Mouse (Mus musculus): ENCODE measurements at regions not wholly inside any gene's neighbourhood (a gene's known extent, or its start where the extent isn't known, plus 50 kb on each side); places are given as distances from the start of the nearest gene placed in this dataset.

GRCm38 (mm10) chr2:45904623-45905235 is 787.5 kb upstream of the Zeb2 start:
- 88% methylated on average over 2 of the region's 2 CpGs for WGBS
- Histone ChIP-seq H3K4me3 (replicated peaks; ENCODE audit: control insufficient read depth, low read depth, low read length) (no peak overlapping the region), H3K27ac (ENCODE audit: control insufficient read depth, insufficient read depth, low read depth, low read length, poor library complexity) (no peak overlapping the region), H3K4me1 (ENCODE audit: control insufficient read depth, insufficient read depth, low read length) (no peaks in the 10 kb centered on the region)
- TF ChIP-seq CTCF (IDR thresholded peaks at IDR 0.05; ENCODE audit: control insufficient read depth, insufficient read depth, low read length) (no peak), POLR2A (IDR thresholded peaks at IDR 0.05; ENCODE audit: borderline replicate concordance, control insufficient read depth, low read depth, low read length) (no peak)

- H3K4me3 ChIP-seq (replicated peaks; ENCODE audit: control insufficient read depth, low read depth, low read length): no peak overlapping the region
- 85% methylated on average over 4 of the region's 4 CpGs for WGBS
Measured at GRCm38 (mm10) chr2:45904090-45904489, 786.9 kb upstream of the Zeb2 start.

GRCm38 (mm10) chr2:45903350-45903749 is 786.2 kb upstream of the Zeb2 start:
- Histone ChIP-seq H3K4me1 (ENCODE audit: control insufficient read depth, insufficient read depth, low read length) (no peaks in the 10 kb centered on the region), H3K4me3 (replicated peaks; ENCODE audit: control insufficient read depth, low read depth, low read length) (no peak overlapping the region), H3K27ac (ENCODE audit: control insufficient read depth, insufficient read depth, low read depth, low read length, poor library complexity) (no peak overlapping the region)
- 80% methylated on average over 1 of the region's 1 CpGs for WGBS
- TF ChIP-seq CTCF (IDR thresholded peaks at IDR 0.05; ENCODE audit: control insufficient read depth, insufficient read depth, low read length): no peak
- no peak for TF ChIP-seq POLR2A (IDR thresholded peaks at IDR 0.05; ENCODE audit: borderline replicate concordance, control insufficient read depth, low read depth, low read length)

More at GRCm38 (mm10) chr2:45904090-45904489, 786.9 kb upstream of the Zeb2 start:
- TF ChIP-seq CTCF (IDR thresholded peaks at IDR 0.05; ENCODE audit: control insufficient read depth, insufficient read depth, low read length): no peak
- TF ChIP-seq POLR2A (IDR thresholded peaks at IDR 0.05; ENCODE audit: borderline replicate concordance, control insufficient read depth, low read depth, low read length): no peak
- no peak overlapping the region for H3K27ac ChIP-seq (ENCODE audit: control insufficient read depth, insufficient read depth, low read depth, low read length, poor library complexity)
- H3K4me1 ChIP-seq (ENCODE audit: control insufficient read depth, insufficient read depth, low read length): no peaks in the 10 kb centered on the region

GRCm38 (mm10) chr2:45901892-45902291 is 784.7 kb upstream of the Zeb2 start:
- no peak overlapping the region for H3K4me3 ChIP-seq (replicated peaks; ENCODE audit: control insufficient read depth, low read depth, low read length)
- H3K27ac ChIP-seq (ENCODE audit: control insufficient read depth, insufficient read depth, low read depth, low read length, poor library complexity): no peak overlapping the region
- 63% methylated on average over 4 of the region's 4 CpGs for WGBS
- no peaks in the 10 kb centered on the region for H3K4me1 ChIP-seq (ENCODE audit: control insufficient read depth, insufficient read depth, low read length)
- no peak for TF ChIP-seq CTCF (IDR thresholded peaks at IDR 0.05; ENCODE audit: control insufficient read depth, insufficient read depth, low read length)
- no peak for TF ChIP-seq POLR2A (IDR thresholded peaks at IDR 0.05; ENCODE audit: borderline replicate concordance, control insufficient read depth, low read depth, low read length)

GRCm38 (mm10) chr2:45884680-45885079 is 767.5 kb upstream of the Zeb2 start:
- WGBS: 84% methylated on average over 3 of the region's 3 CpGs
- Histone ChIP-seq H3K4me1 (ENCODE audit: control insufficient read depth, insufficient read depth, low read length) (no peaks in the 10 kb centered on the region), H3K4me3 (replicated peaks; ENCODE audit: control insufficient read depth, low read depth, low read length) (no peak overlapping the region), H3K27ac (ENCODE audit: control insufficient read depth, insufficient read depth, low read depth, low read length, poor library complexity) (no peak overlapping the region)
- TF ChIP-seq POLR2A (IDR thresholded peaks at IDR 0.05; ENCODE audit: borderline replicate concordance, control insufficient read depth, low read depth, low read length) (no peak), CTCF (IDR thresholded peaks at IDR 0.05; ENCODE audit: control insufficient read depth, insufficient read depth, low read length) (no peak)

GRCm38 (mm10) chr2:45878656-45879055 is 761.5 kb upstream of the Zeb2 start:
- no peak overlapping the region for H3K4me3 ChIP-seq (replicated peaks; ENCODE audit: control insufficient read depth, low read depth, low read length)
- TF ChIP-seq CTCF (IDR thresholded peaks at IDR 0.05; ENCODE audit: control insufficient read depth, insufficient read depth, low read length): no peak
- TF ChIP-seq POLR2A (IDR thresholded peaks at IDR 0.05; ENCODE audit: borderline replicate concordance, control insufficient read depth, low read depth, low read length): no peak

GRCm38 (mm10) chr2:45859901-45860331 is 742.7 kb upstream of the Zeb2 start:
- no peak for TF ChIP-seq CTCF (IDR thresholded peaks at IDR 0.05; ENCODE audit: control insufficient read depth, insufficient read depth, low read length)
- TF ChIP-seq POLR2A (IDR thresholded peaks at IDR 0.05; ENCODE audit: borderline replicate concordance, control insufficient read depth, low read depth, low read length): no peak
- H3K4me1 ChIP-seq (ENCODE audit: control insufficient read depth, insufficient read depth, low read length): no peaks in the 10 kb centered on the region
- WGBS: 16% methylated on average over 4 of the region's 4 CpGs
- H3K4me3 ChIP-seq (replicated peaks; ENCODE audit: control insufficient read depth, low read depth, low read length): no peak overlapping the region
- H3K27ac ChIP-seq (ENCODE audit: control insufficient read depth, insufficient read depth, low read depth, low read length, poor library complexity): no peak overlapping the region

More at GRCm38 (mm10) chr2:45878656-45879055, 761.5 kb upstream of the Zeb2 start:
- H3K27ac ChIP-seq (ENCODE audit: control insufficient read depth, insufficient read depth, low read depth, low read length, poor library complexity): no peak overlapping the region
- no peaks in the 10 kb centered on the region for H3K4me1 ChIP-seq (ENCODE audit: control insufficient read depth, insufficient read depth, low read length)

GRCm38 (mm10) chr2:45859445-45859844 is 742.2 kb upstream of the Zeb2 start:
- Histone ChIP-seq H3K27ac (ENCODE audit: control insufficient read depth, insufficient read depth, low read depth, low read length, poor library complexity) (no peak overlapping the region), H3K4me3 (replicated peaks; ENCODE audit: control insufficient read depth, low read depth, low read length) (no peak overlapping the region), H3K4me1 (ENCODE audit: control insufficient read depth, insufficient read depth, low read length) (no peaks in the 10 kb centered on the region)
- TF ChIP-seq CTCF (IDR thresholded peaks at IDR 0.05; ENCODE audit: control insufficient read depth, insufficient read depth, low read length): no peak
- TF ChIP-seq POLR2A (IDR thresholded peaks at IDR 0.05; ENCODE audit: borderline replicate concordance, control insufficient read depth, low read depth, low read length): no peak
- WGBS: 2% methylated on average over 6 of the region's 6 CpGs
